Mouse (Mus musculus) kidney, postnatal 10 days (tissue): ENCODE measurements around the gene Gpr176.

Source experiments
- DNase-seq: peaks from one replicate; pipeline ENCODE4 v3.0.0; 2021; ENCODE audit warnings: mixed read lengths

Gpr176 gene

DNA sequence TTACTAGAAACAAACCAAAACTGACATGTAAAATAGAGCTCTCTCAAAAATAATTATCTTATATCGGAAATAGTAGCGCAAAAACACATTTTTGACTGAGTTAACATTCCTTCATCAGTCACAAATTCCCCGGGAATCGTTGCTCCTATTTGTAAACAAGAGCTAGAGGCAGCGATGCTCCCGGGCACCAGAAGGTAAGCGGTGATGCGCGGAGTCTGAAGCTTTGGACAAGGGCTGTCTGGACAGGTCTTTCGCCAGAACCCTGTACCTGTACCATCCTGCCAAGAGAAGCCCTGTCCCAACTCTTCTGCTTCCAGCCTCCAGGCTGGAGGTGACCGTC lies 688 bp downstream of the Gpr176 start:
- no peak for DNase-seq

DNA sequence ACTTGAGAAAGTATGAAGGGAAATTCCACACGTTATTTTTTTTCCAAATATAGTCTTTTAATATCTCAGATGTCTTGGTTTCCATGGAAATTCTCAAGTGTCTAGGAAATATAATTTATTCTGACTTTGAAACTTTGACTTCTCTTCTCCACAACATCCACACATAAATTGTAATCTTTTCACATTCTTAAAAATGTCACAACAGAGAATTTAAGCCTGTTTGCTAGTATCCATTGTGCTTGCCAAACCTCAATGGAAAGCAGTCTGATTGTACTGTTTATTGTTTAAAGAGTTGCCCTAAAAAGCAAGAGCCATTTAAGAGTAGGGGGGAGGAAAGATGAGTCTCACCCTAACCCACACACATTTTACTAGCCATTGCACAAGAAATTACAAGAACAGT lies 1.4 kb downstream of the Gpr176 start:
- no peak for DNase-seq

DNA sequence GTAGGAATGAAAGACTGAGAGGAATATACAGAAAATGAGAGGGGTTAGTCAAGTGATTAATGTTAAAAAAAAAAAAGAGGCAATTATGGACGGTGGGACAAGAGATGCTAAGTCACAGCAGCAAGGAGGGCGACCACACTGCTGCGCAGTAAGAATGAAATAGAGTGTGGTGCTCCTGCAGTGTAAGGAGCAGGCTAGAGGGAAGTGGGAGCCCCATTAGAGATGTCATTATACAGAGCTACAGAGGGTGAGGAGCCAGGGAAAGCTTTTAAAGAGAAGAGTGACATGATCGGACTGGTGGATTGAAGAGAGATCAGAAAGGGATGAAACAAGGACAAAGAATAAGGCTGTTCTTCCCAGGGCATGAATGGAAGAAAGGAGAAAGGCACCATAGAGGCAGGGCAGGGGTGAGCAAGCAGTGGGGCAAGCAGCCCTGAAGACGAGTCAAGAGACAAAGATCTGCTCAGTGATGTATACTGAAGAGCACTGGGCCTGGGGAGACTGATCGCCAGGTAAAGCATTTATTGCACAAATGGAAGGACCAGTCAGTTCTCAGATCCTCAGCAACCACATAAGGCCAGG lies 18.0 kb downstream of the Gpr176 start:
- DNase-seq, result no peak

DNA sequence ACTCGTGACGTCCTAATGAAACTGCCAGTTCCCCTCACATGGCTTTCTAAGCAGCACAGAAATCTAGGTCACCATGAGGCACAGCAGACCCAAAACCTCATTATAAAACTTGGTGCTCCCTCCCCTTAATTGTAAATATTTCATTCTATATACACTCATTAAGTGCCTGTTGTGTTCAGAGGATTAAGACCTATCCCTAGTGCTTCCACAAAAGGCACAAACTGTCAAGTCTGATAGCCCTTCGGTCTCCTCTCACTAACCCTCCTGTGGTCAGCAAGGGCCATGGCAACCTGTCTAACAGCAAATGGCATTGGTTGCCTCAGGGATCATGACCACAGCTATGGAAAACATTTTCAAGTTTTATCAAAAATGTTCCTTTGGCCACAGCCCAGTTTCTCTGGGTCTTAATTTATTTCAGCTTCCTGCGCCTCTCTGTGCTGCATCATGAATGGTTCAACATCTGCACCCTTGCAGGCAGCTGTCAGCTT lies 19.3 kb downstream of the Gpr176 start:
- peak; percentile 56 for DNase-seq

DNA sequence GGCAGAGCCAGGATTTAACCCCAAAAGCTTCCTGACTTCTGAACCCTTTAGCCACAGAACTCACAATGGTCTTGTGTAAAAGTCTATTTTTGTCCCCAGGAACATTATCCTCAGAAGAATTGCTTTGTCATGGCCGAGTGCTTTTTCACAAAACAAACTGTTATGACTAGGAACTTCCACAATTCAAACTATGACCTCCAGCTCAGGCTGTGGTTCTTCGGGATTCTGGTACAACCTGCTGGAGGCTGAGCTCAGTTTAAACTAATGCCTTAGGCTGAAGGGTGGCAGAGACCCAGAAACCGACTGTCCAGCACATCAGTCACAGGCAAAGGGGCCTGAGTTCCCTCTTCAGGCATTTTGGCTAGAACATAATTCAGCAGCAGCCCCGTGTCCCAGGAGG lies 19.7 kb downstream of the Gpr176 start:
- DNase-seq, result peak; percentile 13

DNA sequence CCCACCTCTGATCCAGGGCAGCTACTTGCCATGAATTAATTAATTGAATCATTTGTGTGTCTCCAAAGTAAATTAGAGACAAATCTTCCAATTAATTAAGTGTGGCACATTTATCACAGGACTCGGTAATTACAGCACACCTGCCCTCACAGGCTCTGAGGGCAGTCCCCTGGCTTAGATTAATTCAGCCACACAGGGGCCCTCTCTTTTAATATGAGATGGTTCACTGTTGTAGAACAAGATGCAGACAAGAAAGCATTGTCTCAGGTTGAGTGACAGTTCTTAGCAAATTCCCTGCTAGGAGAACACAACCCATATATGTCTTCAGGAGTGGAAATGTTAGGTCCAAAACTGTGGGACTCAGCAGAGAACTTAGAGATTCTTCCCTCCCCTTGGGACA lies 27.7 kb downstream of the Gpr176 start:
- DNase-seq, result no peak

DNA sequence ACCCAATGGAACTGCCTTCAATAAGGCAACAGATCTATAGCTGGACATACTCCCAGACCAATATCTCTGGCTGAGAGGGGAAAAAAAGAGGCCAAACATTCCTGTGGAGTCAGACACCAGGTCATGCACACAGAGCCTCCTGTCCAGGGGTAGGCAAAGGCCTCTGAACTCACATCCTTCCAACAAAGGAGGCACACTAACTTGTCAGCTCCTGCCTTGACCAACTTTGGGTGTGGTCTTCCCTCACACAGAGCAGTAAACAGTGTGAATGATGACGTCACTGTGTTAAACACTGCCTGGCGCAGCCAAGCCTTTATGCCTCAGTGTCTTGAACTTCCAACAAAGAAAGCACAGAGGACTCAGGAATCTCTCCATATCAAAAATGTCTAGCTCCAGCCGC lies 29.3 kb downstream of the Gpr176 start:
- no peak for DNase-seq

DNA sequence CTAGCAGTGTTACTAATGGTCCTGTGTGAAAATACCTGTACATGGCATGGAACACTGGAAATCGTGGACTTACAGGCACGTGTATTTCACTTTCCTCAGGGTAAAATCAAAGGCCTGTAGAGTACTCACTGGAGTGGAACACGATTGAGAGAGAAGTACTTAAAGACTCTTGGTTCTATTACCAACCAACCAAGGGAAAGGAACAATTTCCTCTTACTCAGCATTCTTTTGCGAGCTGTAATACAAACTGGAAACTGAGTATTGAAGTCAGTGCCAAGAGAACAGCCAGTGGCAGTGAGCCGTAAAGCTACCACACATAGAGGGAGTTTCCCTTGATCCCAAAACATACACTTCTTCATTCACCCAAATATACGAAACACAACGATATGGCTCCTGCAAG lies 31.9 kb downstream of the Gpr176 start:
- DNase-seq, result no peak

DNA sequence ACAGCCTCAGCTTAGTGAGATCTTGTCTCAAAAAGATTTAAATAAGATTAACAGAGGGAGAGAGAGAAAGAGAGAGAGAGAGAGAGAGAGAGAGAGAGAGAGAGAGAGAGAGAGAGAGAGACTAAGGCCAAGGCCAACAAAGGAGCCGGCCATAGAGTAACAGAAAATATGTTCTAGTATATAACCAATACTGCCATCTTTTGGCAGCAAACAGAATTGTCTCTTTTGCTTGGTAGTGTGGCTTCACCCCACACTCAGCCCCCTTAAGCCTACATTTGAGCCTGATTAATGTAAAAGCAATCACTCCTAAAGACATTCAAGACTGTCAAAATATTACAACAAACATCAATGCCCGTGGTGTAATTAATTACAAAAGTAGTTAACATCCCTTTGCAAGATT lies 37.1 kb downstream of the Gpr176 start:
- no peak for DNase-seq

DNA sequence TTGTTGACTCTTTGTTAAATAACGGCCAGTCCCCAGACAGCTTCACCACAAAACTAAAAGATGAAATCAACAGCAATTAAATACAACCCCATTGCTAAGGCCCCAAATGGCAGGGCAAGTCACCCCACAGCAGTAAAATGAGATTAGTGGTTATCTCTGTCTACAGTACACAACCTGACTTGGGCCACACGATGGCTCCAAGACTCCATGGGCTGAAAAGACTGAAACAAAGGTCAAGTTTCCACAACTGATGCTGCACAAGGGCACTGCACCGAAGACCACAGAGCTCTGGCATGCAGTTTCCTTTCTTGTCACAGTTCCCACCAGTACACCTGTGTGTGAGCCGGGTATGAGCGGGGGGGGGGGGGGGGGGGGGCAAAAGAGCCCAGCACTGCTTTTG lies 50.6 kb downstream of the Gpr176 start:
- DNase-seq, result no peak

DNA sequence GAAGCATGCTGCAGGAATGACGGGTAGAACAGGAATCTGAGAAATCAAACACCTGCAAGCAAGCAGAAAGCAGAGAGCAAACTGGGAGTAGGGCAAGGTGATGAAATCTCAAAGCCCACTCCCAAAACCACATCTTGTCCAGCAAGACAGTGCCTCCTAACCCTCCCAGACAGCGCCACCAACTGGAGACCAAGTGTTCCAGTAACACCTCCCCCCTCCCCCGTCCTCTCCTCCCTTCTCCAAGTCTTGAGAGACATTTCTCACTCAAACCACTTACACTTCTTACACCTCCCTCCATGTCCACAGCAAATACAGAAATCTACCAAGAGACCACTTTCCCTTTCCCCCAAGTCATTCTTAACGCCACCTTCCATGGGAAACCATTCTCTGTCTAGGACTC lies 51.4 kb downstream of the Gpr176 start:
- no peak for DNase-seq

DNA sequence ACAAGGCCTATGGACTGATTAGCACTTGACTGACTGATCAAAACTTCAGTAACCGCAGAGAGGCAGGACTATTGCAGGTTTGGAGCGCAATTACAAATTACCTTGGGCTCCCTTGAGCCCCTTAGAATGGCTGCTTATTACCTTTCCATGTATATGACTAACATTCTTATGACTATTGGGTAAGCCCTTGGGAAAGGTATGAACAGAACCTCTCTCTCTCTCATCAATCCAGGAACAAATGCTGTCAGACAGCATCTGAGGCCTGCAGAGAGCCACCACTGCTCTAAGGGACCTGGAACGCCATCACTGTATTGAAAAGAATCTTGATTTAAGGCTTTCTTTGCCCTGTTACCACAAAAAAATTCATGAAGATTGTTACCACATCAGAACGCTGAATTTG lies 52.1 kb downstream of the Gpr176 start:
- DNase-seq, result no peak

DNA sequence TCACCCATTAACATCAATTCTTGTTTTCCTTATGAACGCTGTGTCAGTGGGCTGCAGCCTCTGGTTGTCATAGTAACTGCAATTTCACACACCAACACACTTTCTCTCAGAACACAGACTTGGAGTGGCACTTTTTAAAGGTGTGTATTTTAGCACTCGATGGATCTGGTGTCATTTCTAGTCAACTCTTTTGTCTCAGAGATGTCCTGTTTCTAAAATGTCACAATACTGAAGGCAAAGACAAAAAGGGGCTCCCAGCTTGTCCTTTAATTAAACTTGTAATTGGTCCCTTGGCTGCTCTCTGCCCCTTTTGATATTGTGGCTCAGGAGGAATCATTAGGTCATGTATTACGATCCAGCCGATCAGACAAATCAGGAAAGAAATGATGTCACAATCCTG lies 52.7 kb downstream of the Gpr176 start:
- DNase-seq, result no peak

DNA sequence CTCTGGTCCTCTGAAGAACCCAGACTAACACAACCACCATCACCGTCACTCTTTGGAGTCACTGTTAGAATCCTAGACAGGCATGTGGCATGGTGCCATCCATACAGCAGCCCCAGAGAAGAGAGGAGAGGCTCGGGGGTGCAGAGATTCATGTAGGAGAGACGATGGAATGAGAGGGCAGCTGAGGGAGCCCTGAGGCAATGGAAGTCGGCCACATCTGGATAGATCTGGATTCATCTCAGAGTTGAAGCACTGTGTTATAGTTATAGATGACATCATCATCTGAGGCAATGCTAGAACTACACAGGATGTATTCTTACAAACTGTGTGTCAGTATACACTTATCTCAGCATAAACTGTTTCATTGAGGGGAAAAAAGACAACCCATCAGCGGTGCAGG lies 54.0 kb downstream of the Gpr176 start:
- DNase-seq, result no peak

DNA sequence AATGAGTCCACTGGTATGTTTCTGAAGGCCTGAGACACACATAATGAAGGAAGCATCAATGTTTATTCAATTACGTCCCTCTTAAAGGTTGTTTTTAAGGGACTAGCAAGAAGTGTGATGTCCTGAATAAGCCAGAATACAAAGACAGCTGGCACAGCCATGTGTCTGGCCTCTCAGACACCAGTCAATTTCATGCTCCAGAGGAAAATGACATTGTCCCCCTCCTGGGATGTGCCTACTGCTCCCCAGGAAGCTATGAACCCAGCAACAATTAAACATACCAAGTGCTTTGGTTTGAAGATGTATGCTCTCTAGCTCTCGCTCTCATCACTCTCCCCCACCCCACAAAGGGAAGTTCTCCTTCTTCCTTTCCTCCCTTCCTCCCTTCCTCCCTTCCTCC lies 56.3 kb downstream of the Gpr176 start:
- no peak for DNase-seq

DNA sequence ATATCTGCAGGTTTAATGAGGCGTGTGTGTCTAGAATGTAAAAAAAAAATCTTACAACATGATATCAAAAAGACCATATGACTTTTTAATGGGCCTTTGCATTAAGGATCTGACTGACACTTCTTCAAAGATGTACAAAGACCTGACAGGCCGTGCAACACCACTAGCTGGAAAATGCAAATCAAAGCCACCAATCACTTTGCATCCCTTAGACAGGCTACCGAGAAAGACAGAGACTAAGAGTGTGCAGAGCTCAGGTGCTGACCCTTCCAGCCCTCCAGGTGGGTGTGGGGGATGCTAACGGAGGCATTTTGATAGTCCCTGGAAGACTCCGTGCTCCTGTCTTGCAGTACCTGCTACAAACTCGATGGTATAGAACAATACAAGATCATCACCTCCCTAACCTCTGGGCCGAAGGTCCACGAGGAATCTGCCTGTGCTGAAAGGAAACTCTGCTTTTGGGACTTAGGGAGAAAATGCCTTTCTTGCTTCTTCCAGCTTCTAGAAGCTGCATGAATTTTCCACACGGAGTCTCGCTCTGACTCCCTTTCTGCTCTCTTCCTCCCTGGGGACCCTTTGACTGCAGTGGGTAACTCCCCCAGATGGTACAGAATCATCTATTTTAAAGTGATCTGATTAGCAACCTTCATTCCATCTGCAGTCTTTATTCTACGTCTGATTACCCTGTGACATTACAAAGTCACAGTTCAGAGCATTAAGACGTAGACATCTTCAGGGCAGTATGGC lies 57.4 kb downstream of the Gpr176 start:
- no peak for DNase-seq

DNA sequence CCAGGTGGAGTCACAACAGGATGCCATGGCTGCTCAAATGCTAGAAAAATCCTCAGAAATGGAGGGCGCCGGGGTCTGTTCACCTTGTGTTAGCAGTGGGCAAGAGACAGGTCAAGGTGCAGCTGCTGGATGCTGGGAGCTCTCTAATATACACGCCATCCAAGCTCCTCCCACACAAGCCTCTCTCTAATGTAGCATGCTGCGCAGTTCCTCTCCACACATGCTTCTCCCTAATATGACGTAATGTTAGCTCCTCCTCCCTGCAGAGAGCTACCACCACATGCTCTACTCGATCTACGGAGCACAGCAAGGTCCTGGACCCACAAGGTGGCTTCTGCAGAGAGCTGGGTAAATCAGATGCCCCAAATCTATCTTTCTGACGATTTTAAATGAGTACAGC lies 65.7 kb downstream of the Gpr176 start:
- DNase-seq, result no peak

DNA sequence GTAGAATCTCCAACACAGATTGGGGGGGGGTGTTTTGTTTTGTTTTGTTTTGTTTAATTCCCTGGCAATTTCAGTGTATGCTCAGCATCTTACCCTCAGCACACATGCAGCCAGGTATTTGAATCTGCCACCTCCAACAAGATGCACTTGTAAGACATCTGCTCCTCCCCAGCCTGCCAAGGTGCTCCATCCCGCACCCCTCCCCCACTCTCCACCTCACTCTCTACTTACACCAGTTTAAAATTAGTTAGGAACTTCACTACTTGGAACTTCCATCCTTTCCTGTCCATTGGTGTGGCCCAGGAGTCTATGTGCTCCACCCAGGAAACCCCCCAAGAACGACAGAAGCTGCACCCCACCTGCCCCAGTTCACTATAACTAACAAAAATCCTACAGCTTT lies 66.3 kb downstream of the Gpr176 start:
- DNase-seq, result no peak

DNA sequence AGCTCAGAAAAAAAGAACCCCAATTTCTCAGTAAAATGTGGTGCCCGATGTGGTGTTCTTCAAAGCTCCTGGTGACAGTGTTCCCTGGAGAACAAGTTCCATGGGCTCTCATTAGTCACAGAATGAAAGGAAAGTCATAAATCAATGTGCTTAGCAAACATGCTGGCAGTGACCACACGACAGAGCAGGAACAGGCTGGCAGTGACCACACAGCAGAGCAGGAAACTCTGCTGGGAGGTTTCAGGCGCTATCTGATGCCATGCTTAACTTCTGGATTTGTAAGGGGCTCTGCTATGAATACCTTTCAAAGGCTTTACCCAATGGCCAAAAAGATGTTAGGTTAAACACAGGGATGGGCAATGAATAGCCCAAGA lies 66.7 kb downstream of the Gpr176 start:
- DNase-seq, result no peak

DNA sequence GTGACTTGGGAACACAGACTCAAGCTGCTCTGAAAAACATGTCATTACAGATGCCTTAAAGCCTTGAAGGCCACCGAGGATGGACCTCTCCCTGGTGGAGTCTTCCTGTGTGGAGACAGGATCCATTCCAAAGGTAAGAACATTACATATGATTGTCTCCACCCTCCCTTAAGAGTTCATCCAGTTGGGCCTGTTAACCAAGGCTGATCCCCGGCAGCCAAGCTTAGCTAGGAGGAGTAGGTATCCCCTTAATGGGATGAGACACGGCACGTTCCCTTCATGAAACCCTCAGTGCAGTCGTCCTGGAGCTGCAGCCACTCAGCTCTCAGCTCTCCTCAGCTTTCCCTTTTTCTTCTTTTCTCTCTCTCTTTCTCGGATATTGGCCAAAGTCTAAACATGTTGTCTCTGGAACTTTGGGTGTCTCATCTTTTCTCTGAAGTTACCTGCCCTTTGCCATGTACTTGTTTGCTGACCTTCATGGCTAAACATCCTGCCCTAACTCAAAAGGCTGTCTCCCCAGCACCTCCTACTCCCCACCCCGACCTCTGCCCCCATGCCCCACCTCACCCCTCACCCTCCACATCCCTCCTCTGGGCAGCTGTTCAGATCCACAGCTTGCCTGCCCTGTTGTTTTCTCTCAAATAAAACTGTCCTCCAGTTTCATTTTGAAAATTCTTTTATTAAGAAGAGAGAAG lies 67.2 kb downstream of the Gpr176 start:
- no peak for DNase-seq

DNA sequence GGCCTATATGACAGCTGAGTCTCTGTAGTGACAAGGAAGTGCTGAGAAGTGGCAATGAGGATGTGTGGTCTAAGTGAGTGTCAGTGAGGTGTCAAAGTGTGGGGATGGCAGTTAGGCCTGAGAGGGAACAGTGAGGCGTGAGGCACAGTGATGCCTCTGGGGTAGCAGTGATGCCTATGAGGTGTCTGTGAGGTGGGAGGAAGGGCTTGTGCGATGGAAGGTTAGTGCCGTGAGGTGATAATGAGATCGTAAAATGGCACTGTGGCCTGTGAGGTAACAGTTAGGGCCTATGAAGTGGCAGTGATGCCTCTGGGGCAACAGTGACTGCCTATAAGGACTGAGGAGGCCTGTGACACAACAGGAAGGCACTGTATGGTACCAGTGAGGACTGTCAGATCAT lies 69.8 kb downstream of the Gpr176 start:
- DNase-seq, result no peak

DNA sequence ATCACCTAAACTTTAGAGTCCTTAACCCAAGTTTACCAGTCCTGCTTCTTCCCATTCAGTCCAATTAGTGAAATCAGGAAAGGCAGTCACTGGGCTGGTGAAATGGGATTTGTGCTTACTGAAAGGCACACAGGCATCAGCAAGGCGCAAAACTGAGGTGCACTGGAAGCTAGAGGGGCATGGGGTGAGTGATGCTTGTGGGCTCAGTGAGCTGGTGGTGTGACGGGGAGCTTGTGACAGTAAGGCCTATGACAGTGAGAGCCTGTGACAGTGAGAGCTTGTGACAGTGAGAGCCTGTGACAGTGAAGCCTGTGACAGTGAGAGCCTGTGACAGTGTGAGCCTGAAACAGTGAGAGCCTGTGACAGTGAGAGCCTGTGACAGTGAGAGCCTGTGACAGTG lies 71.6 kb downstream of the Gpr176 start:
- DNase-seq, result no peak

DNA sequence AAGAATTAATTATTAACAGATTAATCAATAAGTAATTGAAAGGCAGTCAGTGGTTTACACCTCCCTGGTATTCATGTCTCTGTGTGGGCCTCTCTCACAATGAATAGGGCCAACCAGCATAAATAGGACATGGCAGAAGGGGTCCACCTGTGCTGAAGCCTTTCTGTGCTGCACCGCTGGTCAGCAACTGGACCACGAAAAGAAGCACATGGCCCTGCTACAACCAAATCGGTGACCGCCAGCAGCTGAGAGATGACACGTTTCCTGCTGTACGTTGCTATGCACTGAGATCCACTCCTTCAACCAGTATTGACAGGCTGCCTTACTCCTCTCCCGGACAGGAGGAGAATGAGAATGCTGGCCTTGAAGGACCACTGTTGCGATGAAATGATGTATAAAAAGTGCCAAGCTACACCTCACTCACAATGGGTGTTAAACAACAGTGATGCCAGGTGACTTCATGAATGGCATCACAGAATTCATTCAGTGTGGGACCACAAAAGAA lies 72.1 kb downstream of the Gpr176 start:
- DNase-seq, result no peak

DNA sequence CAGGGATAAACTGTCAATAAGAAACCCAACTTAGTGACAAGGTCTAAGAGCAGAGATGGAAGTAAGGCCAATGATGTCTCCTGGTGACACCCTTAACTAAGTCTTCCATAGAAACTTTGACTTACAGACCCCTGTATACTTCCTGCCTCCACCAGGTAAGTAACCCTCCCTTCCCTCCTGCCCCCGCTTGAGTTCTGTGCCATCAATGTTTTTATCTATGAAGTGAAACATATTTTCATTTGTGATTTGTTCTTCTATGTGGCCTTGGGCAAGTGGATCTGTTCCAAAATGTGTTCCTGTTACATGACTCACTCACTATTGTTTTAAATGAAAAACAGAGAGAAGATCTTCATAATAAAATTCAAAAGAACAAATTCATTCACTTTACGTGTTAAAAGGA lies 73.2 kb downstream of the Gpr176 start:
- DNase-seq, result no peak
